Mouse (Mus musculus): ENCODE data around the gene Pgghg. TPM values are rescaled to one million over a fixed set of nuclear protein-coding genes. Genes with fewer than 3 reads are reported as not detected.
A peak's percentile ranks its signal among the peaks of the same experiment; 100 is the strongest.
"Not testable (repeated sequence)": the region's sequence is repeated elsewhere in the genome, so short reads cannot be mapped to it uniquely, and the experiment has no call there.

Gene Pgghg
- polyA plus RNA-seq, 1 experiment from 2014 or later, result 7.9 TPM

- not testable (repeated sequence) for ATAC-seq (ENCODE audit: low read depth); H3K9me3 ChIP-seq (replicated peaks; ENCODE audit: control insufficient read depth, low read length); H3K27me3 ChIP-seq (ENCODE audit: control insufficient read depth, insufficient read depth, low read depth, low read length); H3K4me1 ChIP-seq (ENCODE audit: control insufficient read depth, low read depth, low read length); H3K4me3 ChIP-seq (ENCODE audit: low read depth, low read length); H3K4me2 ChIP-seq (ENCODE audit: low read depth, low read length); H3K27ac ChIP-seq (ENCODE audit: low read length); H3K9ac ChIP-seq (ENCODE audit: low read depth, low read length); H3K36me3 ChIP-seq (ENCODE audit: control insufficient read depth, insufficient read depth)
- 34% methylated on average over 3 of the region's 3 CpGs for WGBS (ENCODE audit: insufficient replicate concordance)
Observed at GRCm38 (mm10) chr7:140968710-140969109, 27.5 kb downstream of the Pgghg start.

- no peak overlapping the region for H3K27ac ChIP-seq (ENCODE audit: low read length)
- no peaks in the 10 kb centered on the region; the same call in 1 of the 2 replicates for H3K4me1 ChIP-seq (ENCODE audit: control insufficient read depth, low read depth, low read length)
- H3K4me3 ChIP-seq (ENCODE audit: low read depth, low read length), result no peak overlapping the region
- no peaks in the 10 kb centered on the region for H3K9me3 ChIP-seq (replicated peaks; ENCODE audit: control insufficient read depth, low read length)
- no peaks in the 10 kb centered on the region for H3K27me3 ChIP-seq (ENCODE audit: control insufficient read depth, insufficient read depth, low read depth, low read length)
- no peak for ATAC-seq (ENCODE audit: low read depth)
- H3K4me2 ChIP-seq (ENCODE audit: low read depth, low read length), result no peak overlapping the region
- no peaks in the 10 kb centered on the region for H3K36me3 ChIP-seq (ENCODE audit: control insufficient read depth, insufficient read depth)
- 27% methylated on average over 7 of the region's 7 CpGs for WGBS (ENCODE audit: insufficient replicate concordance)
- H3K9ac ChIP-seq (ENCODE audit: low read depth, low read length), result no peak overlapping the region
Observed at GRCm38 (mm10) chr7:140970931-140971330, 29.7 kb downstream of the Pgghg start.

GRCm38 (mm10) chr7:140971479-140972171 is 30.4 kb downstream of the Pgghg start:
- H3K9me3 ChIP-seq (replicated peaks; ENCODE audit: control insufficient read depth, low read length), result no peaks in the 10 kb centered on the region
- no peak overlapping the region for H3K4me2 ChIP-seq (ENCODE audit: low read depth, low read length)
- no peaks in the 10 kb centered on the region; the same call in 1 of the 2 replicates for H3K4me1 ChIP-seq (ENCODE audit: control insufficient read depth, low read depth, low read length)
- 74% methylated on average over 8 of the region's 8 CpGs for WGBS (ENCODE audit: insufficient replicate concordance)
- no peak overlapping the region for H3K27ac ChIP-seq (ENCODE audit: low read length)
- H3K9ac ChIP-seq (ENCODE audit: low read depth, low read length), result no peak overlapping the region
- ATAC-seq (ENCODE audit: low read depth), result no peak
- no peaks in the 10 kb centered on the region for H3K27me3 ChIP-seq (ENCODE audit: control insufficient read depth, insufficient read depth, low read depth, low read length)
- H3K36me3 ChIP-seq (ENCODE audit: control insufficient read depth, insufficient read depth), result no peaks in the 10 kb centered on the region
- no peak overlapping the region for H3K4me3 ChIP-seq (ENCODE audit: low read depth, low read length)

GRCm38 (mm10) chr7:140973396-140974165 is 32.4 kb downstream of the Pgghg start:
- Histone ChIP-seq H3K4me1 (ENCODE audit: control insufficient read depth, low read depth, low read length) (no peaks in the 10 kb centered on the region; the same call in 1 of the 2 replicates), H3K4me3 (ENCODE audit: low read depth, low read length) (no peak overlapping the region), H3K27me3 (ENCODE audit: control insufficient read depth, insufficient read depth, low read depth, low read length) (no peaks in the 10 kb centered on the region), H3K27ac (ENCODE audit: low read length) (no peak overlapping the region), H3K9me3 (replicated peaks; ENCODE audit: control insufficient read depth, low read length) (no peaks in the 10 kb centered on the region), H3K4me2 (ENCODE audit: low read depth, low read length) (no peak overlapping the region), H3K36me3 (ENCODE audit: control insufficient read depth, insufficient read depth) (no peaks in the 10 kb centered on the region), H3K9ac (ENCODE audit: low read depth, low read length) (no peak overlapping the region)
- no peak for ATAC-seq (ENCODE audit: low read depth)
- 50% methylated on average over 14 of the region's 14 CpGs for WGBS (ENCODE audit: insufficient replicate concordance)

- Histone ChIP-seq H3K9ac (ENCODE audit: low read depth, low read length) (no peak overlapping the region), H3K4me2 (ENCODE audit: low read depth, low read length) (no peak overlapping the region), H3K4me1 (ENCODE audit: control insufficient read depth, low read depth, low read length) (no peaks in the 10 kb centered on the region; the same call in 1 of the 2 replicates), H3K27me3 (ENCODE audit: control insufficient read depth, insufficient read depth, low read depth, low read length) (no peaks in the 10 kb centered on the region), H3K4me3 (ENCODE audit: low read depth, low read length) (no peak overlapping the region), H3K27ac (ENCODE audit: low read length) (no peak overlapping the region), H3K36me3 (ENCODE audit: control insufficient read depth, insufficient read depth) (no peaks in the 10 kb centered on the region), H3K9me3 (replicated peaks; ENCODE audit: control insufficient read depth, low read length) (no peaks in the 10 kb centered on the region)
- 22% methylated on average over 9 of the region's 9 CpGs for WGBS (ENCODE audit: insufficient replicate concordance)
- ATAC-seq (ENCODE audit: low read depth), result no peak
Observed at GRCm38 (mm10) chr7:140974940-140975339, 33.7 kb downstream of the Pgghg start.

GRCm38 (mm10) chr7:140975465-140975864 is 34.3 kb downstream of the Pgghg start:
- Histone ChIP-seq H3K4me1 (ENCODE audit: control insufficient read depth, low read depth, low read length) (no peaks in the 10 kb centered on the region; the same call in 1 of the 2 replicates), H3K27ac (ENCODE audit: low read length) (no peak overlapping the region), H3K9ac (ENCODE audit: low read depth, low read length) (no peak overlapping the region), H3K4me2 (ENCODE audit: low read depth, low read length) (no peak overlapping the region), H3K36me3 (ENCODE audit: control insufficient read depth, insufficient read depth) (no peaks in the 10 kb centered on the region), H3K27me3 (ENCODE audit: control insufficient read depth, insufficient read depth, low read depth, low read length) (no peaks in the 10 kb centered on the region), H3K4me3 (ENCODE audit: low read depth, low read length) (no peak overlapping the region), H3K9me3 (replicated peaks; ENCODE audit: control insufficient read depth, low read length) (no peaks in the 10 kb centered on the region)
- no peak for ATAC-seq (ENCODE audit: low read depth)
- WGBS (ENCODE audit: insufficient replicate concordance), result 48% methylated on average over 3 of the region's 3 CpGs

GRCm38 (mm10) chr7:140976720-140977119 is 35.5 kb downstream of the Pgghg start:
- not testable (repeated sequence) for H3K4me1 ChIP-seq (ENCODE audit: control insufficient read depth, low read depth, low read length); H3K27ac ChIP-seq (ENCODE audit: low read length); H3K9me3 ChIP-seq (replicated peaks; ENCODE audit: control insufficient read depth, low read length); H3K36me3 ChIP-seq (ENCODE audit: control insufficient read depth, insufficient read depth); H3K4me2 ChIP-seq (ENCODE audit: low read depth, low read length); H3K9ac ChIP-seq (ENCODE audit: low read depth, low read length); H3K27me3 ChIP-seq (ENCODE audit: control insufficient read depth, insufficient read depth, low read depth, low read length); H3K4me3 ChIP-seq (ENCODE audit: low read depth, low read length); ATAC-seq (ENCODE audit: low read depth)
- 52% methylated on average over 9 of the region's 9 CpGs for WGBS (ENCODE audit: insufficient replicate concordance)

GRCm38 (mm10) chr7:140981704-140982103 is 40.5 kb downstream of the Pgghg start:
- Histone ChIP-seq H3K4me3 (ENCODE audit: low read depth, low read length) (no peak overlapping the region), H3K9ac (ENCODE audit: low read depth, low read length) (no peak overlapping the region), H3K27me3 (ENCODE audit: control insufficient read depth, insufficient read depth, low read depth, low read length) (no peaks in the 10 kb centered on the region), H3K4me2 (ENCODE audit: low read depth, low read length) (no peak overlapping the region), H3K4me1 (ENCODE audit: control insufficient read depth, low read depth, low read length) (no peaks in the 10 kb centered on the region), H3K27ac (ENCODE audit: low read length) (no peak overlapping the region), H3K36me3 (ENCODE audit: control insufficient read depth, insufficient read depth) (no peaks in the 10 kb centered on the region), H3K9me3 (replicated peaks; ENCODE audit: control insufficient read depth, low read length) (no peaks in the 10 kb centered on the region)
- WGBS (ENCODE audit: insufficient replicate concordance), result 25% methylated on average over 8 of the region's 8 CpGs
- ATAC-seq (ENCODE audit: low read depth), result 0 out of 2 replicates have a peak, but pooled peaks have one; percentile 35

- Histone ChIP-seq H3K9me3 (replicated peaks; ENCODE audit: control insufficient read depth, low read length) (no peaks in the 10 kb centered on the region), H3K27ac (ENCODE audit: low read length) (no peak overlapping the region), H3K4me1 (ENCODE audit: control insufficient read depth, low read depth, low read length) (no peaks in the 10 kb centered on the region; the same call in 1 of the 2 replicates), H3K36me3 (ENCODE audit: control insufficient read depth, insufficient read depth) (no peaks in the 10 kb centered on the region), H3K4me2 (ENCODE audit: low read depth, low read length) (no peak overlapping the region), H3K4me3 (ENCODE audit: low read depth, low read length) (no peak overlapping the region), H3K27me3 (ENCODE audit: control insufficient read depth, insufficient read depth, low read depth, low read length) (no peaks in the 10 kb centered on the region), H3K9ac (ENCODE audit: low read depth, low read length) (no peak overlapping the region)
- 42% methylated on average over 7 of the region's 7 CpGs for WGBS (ENCODE audit: insufficient replicate concordance)
- no peak for ATAC-seq (ENCODE audit: low read depth)
Observed at GRCm38 (mm10) chr7:140982971-140983370, 41.8 kb downstream of the Pgghg start.

Measured in liver, embryonic 16.5 days (tissue).